Mouse (Mus musculus) hindbrain, embryonic 12.5 days (tissue): Measurements from ENCODE around the gene S1pr2. TPM values are rescaled to one million over a fixed set of nuclear protein-coding genes. Genes with fewer than 3 reads are reported as not detected.
A peak's percentile ranks its signal among the peaks of the same experiment; 100 is the strongest.

Experiments used
- ATAC-seq: fragments of 200-750 bp; cut with Nextera tagmentation; 2 replicates; pipeline ENCODE4 v1.8.0; 2017; ENCODE audit warnings: moderate TSS enrichment; ENCODE audit not compliant: low FRiP score
- H3K27ac ChIP-seq: fragments of 300-500 bp; sonication (generic); 2 replicates; pipeline ENCODE4 v1.5.1; 2016; ENCODE audit warnings: mild to moderate bottlenecking
- H3K27me3 ChIP-seq: fragments of 300-500 bp; sonication (generic); 2 replicates; pipeline ENCODE4 v1.6.1; 2016; ENCODE audit warnings: mild to moderate bottlenecking
- H3K36me3 ChIP-seq: fragments of 300-500 bp; sonication (generic); 2 replicates; pipeline ENCODE4 v1.6.1; 2016; ENCODE audit warnings: mild to moderate bottlenecking
- H3K4me1 ChIP-seq: fragments of 300-500 bp; sonication (generic); 2 replicates; pipeline ENCODE4 v1.6.1; 2016
- H3K4me2 ChIP-seq: fragments of 300-500 bp; sonication (generic); replicated peaks from 2 replicates; pipeline ENCODE4 v1.6.1; 2016; ENCODE audit warnings: mild to moderate bottlenecking
- H3K4me3 ChIP-seq: fragments of 300-500 bp; sonication (generic); 2 replicates; pipeline ENCODE4 v1.5.1; 2016; ENCODE audit warnings: mild to moderate bottlenecking
- H3K9ac ChIP-seq: fragments of 300-500 bp; sonication (generic); 2 replicates; pipeline ENCODE4 v1.6.1; 2016; ENCODE audit warnings: mild to moderate bottlenecking, moderate library complexity
- H3K9me3 ChIP-seq: fragments of 300-500 bp; sonication (generic); replicated peaks from 2 replicates; pipeline ENCODE4 v1.6.1; 2016; ENCODE audit warnings: mild to moderate bottlenecking
- WGBS: fragments of 180-500 bp; shearing (Covaris S2); methylation state at CpG from one replicate; pipeline ENCODE4 v1.1.7; 2016; 5-methylcytosine and 5-hydroxymethylcytosine counted together
- polyA plus RNA-seq: library from polyadenylated mRNA; unstranded; fragments of >200 nt; fragmentation: Nextera tagmentation; extraction: Ambion mirVana; gene quantifications from 2 replicates; pipeline ENCODE4 v1.2.1, GENCODE M21; 2016

Gene S1pr2
- 22.1 and 26.5 TPM in 2 replicates for polyA plus RNA-seq

DNA sequence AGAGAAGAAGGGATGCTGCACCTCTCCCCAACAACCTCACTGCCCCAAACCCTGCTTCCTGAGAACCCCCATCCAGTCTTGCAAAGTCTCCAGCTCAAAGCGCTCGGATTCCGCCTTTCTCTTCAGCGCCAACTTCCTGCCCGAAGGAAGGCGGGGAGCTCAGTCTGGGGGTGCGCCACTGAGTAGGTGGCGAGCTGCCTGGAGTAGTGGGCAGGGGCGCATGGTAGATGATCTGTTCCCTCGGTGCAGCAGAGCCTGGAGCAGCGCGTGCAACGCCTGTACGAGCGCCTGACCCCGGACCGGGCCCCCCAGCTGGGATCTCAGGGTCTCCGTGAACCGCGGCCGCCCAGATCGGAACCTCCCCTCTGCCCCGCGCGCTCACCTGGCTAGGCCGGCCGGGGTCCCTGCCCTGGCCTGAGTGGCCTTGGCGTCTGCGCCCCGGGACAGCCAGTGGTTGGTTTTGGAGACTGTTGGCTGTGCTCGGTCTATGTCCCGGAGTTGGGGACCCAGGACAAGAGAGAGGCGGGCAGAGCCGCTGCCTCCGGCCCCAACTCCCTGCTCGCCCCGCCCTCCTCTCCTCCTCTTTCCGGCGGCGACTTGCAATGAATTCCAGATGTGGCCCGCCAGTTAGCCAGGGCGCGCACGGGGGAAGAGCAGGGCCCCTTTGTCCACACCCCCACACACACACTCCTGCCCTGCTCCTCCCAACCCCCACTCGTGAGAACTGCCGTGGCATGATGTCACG lies at the start of gene S1pr2:
Gene S1pr2 (minus strand): TSS at position 566 of the 745 bp plus-strand sequence.
- peak; percentile 72 for ATAC-seq
- WGBS, result under 1% methylated on average over 36 of the region's 47 CpGs
- Histone ChIP-seq H3K4me3 (peak within 1 kb of the TSS; percentile 78), H3K27me3 (peaks cover 6% of the 10 kb centered on the region; the same call in 1 of the 2 replicates), H3K9ac (peak within 1 kb of the TSS; percentile 78), H3K36me3 (no peaks in the 10 kb centered on the region), H3K9me3 (no peaks in the 10 kb centered on the region), H3K4me2 (peak within 1 kb of the TSS; percentile 89), H3K27ac (peak within 1 kb of the TSS; percentile 80), H3K4me1 (peaks cover 36% of the 10 kb centered on the region)

DNA sequence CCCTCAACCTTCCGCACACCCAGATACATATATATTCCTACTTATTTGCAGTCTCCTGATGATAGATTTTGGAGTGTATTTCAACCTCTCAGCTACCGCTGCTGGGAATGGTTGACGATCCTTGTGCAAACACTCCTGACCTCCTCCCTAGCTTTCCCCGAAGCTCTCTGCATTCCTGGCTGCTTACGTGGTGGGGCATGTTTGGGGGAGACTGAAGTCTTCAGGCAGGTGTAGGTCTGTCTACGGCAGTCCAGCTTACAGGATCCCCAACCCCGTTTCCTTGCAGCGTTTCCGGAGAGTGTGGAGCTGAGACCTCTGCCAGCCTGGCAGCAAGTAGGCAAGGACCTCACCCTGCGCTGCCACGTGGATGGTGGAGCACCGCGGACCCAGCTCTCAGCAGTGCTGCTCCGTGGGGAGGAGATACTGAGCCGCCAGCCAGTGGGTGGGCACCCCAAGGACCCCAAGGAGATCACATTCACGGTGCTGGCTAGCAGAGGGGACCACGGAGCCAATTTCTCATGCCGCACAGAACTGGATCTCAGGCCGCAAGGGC lies 48.8 kb upstream of the S1pr2 start:
- H3K9me3 ChIP-seq, result no peaks in the 10 kb centered on the region
- no peak overlapping the region for H3K27ac ChIP-seq
- peaks cover 9% of the 10 kb centered on the region; the same call in 1 of the 2 replicates for H3K4me1 ChIP-seq
- WGBS, result 76% methylated on average over 19 of the region's 19 CpGs
- no peak for ATAC-seq
- no peaks in the 10 kb centered on the region for H3K36me3 ChIP-seq
- no peak overlapping the region for H3K9ac ChIP-seq
- no peak overlapping the region for H3K4me2 ChIP-seq
- H3K4me3 ChIP-seq, result no peak overlapping the region
- H3K27me3 ChIP-seq, result peaks cover 60% of the 10 kb centered on the region

DNA sequence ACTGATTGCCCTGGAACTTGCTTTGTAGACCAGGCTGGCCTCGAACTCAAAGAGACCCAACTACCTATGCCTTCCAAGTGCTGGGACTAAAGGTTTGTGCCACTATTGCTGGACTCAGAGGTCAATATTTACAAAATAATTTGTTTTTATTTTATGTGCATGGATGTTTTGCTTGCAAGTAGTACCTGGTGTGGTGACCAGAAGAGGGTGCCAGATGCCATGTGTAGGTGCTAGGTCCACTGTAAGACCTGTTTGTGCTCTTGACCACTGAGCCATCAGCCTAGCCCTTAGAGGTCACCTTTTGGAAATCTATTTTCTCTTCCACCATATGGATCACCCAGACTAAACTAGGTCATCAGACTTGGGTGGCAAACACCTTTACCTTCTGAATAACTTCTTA lies 46.1 kb upstream of the S1pr2 start:
- no peaks in the 10 kb centered on the region for H3K9me3 ChIP-seq
- no peak overlapping the region for H3K27ac ChIP-seq
- H3K9ac ChIP-seq, result no peak overlapping the region

DNA sequence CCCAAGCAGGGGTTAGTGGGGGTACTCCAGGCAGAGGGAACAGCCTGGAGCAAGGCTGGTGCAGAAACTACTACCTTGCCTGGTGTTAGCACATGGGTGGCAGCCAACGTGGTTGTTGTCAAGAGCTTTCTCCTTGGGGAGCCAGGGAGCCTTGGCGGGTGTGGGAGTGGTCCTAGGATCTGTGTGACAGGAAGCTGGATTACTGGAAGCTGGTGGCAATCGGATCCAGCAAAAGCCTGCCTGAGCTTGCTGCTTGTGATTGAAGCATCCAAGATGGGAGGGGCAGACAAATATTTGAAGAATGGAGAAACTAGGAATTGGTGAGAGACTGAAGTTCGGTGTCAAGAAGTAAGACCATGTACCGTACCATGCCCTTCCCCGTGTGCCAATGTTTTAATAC lies 45.7 kb upstream of the S1pr2 start:
- no peaks in the 10 kb centered on the region for H3K9me3 ChIP-seq
- H3K9ac ChIP-seq, result no peak overlapping the region
- no peak overlapping the region for H3K4me2 ChIP-seq
- no peak overlapping the region for H3K27ac ChIP-seq
- H3K27me3 ChIP-seq, result peaks cover 46% of the 10 kb centered on the region
- WGBS, result 65% methylated on average over 6 of the region's 6 CpGs
- no peak overlapping the region for H3K4me3 ChIP-seq
- H3K4me1 ChIP-seq, result no peaks in the 10 kb centered on the region
- ATAC-seq, result no peak
- H3K36me3 ChIP-seq, result no peaks in the 10 kb centered on the region

More for the DNA sequence above, 46.1 kb upstream of the S1pr2 start:
- WGBS, result 90% methylated on average over 1 of the region's 1 CpGs
- H3K4me1 ChIP-seq, result peaks cover under 1% of the 10 kb centered on the region; the same call in 1 of the 2 replicates
- H3K4me2 ChIP-seq, result no peak overlapping the region
- H3K27me3 ChIP-seq, result peaks cover 46% of the 10 kb centered on the region
- no peak for ATAC-seq
- no peak overlapping the region for H3K4me3 ChIP-seq
- H3K36me3 ChIP-seq, result no peaks in the 10 kb centered on the region

DNA sequence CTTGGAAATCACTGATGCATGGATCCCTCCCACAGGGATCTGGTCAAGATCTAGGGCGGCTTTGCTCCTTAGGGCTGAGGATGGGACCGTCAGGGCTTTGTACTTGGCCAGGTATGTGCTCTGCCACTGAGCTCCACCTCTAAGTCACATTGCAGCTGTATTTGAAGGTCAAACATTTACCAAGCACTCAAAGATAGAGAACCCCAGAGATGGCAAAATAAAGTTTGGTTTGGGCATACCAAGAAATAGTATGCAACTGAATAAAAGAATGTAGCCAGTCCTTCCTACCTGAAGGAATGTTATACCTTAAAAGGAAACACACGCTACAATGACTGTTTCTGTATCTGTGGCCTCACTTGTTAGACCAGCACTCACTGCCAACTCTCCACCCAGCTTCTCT lies 44.8 kb upstream of the S1pr2 start:
- Histone ChIP-seq H3K9ac (no peak overlapping the region), H3K27ac (no peak overlapping the region), H3K36me3 (no peaks in the 10 kb centered on the region), H3K4me1 (no peaks in the 10 kb centered on the region), H3K4me2 (no peak overlapping the region), H3K9me3 (no peaks in the 10 kb centered on the region), H3K27me3 (peaks cover 46% of the 10 kb centered on the region), H3K4me3 (no peak overlapping the region)
- ATAC-seq, result no peak
- WGBS, result 78% methylated on average over 3 of the region's 3 CpGs

DNA sequence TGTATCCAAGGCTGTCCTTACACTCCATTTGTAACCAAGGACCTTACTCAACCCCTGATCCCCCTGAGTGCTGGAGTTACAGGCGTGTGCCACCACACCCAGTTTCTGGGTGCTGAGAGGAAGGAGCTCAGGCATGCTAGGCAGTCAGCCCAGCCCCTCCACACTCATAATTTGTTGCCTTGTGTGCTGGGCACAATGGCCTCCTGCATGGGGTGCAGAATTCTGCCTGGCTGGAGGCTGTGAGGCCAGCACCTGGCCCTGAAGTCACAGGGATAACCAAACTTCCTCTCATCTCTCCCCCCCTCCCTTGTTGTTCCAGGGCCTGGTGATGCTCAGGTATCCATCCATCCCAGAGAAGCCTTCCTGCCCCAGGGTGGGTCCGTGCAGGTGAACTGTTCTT lies 42.0 kb upstream of the S1pr2 start:
- no peak overlapping the region for H3K4me2 ChIP-seq
- no peak overlapping the region for H3K9ac ChIP-seq
- WGBS, result 77% methylated on average over 2 of the region's 2 CpGs
- H3K27me3 ChIP-seq, result peaks cover 63% of the 10 kb centered on the region
- peaks cover 4% of the 10 kb centered on the region; the same call in 1 of the 2 replicates for H3K4me1 ChIP-seq
- H3K36me3 ChIP-seq, result no peaks in the 10 kb centered on the region
- H3K4me3 ChIP-seq, result no peak overlapping the region
- no peak for ATAC-seq
- H3K27ac ChIP-seq, result no peak overlapping the region
- H3K9me3 ChIP-seq, result no peaks in the 10 kb centered on the region; the same call in 1 of the 2 replicates

DNA sequence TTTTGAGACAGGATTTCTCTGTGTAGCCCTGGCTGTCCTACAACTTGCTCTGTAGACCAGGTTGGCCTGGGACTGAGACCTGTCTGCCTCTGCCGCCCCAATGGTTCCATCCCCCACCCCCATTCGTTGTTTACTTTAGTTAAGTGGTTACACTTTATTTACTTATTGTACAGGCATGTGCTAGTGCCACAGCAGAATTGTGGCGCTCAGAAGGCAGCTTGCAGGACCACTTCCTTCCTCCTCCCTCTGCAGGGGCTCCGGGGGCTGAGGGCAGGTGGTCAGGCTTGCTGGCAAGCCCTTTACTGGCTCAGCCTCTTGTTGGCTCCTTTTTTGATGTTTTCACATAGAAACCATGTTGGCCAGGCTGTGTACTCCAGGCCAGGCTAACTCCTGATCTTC lies 40.6 kb upstream of the S1pr2 start:
- 48% methylated on average over 4 of the region's 4 CpGs for WGBS
- Histone ChIP-seq H3K9me3 (no peaks in the 10 kb centered on the region; the same call in 1 of the 2 replicates), H3K4me2 (0 out of 2 replicates have a peak overlapping the region, but pooled peaks have one; percentile 3), H3K9ac (no peak overlapping the region), H3K27ac (no peak overlapping the region), H3K4me1 (peaks cover 4% of the 10 kb centered on the region; the same call in 1 of the 2 replicates), H3K4me3 (no peak overlapping the region), H3K27me3 (peaks cover 73% of the 10 kb centered on the region), H3K36me3 (no peaks in the 10 kb centered on the region)
- no peak for ATAC-seq

DNA sequence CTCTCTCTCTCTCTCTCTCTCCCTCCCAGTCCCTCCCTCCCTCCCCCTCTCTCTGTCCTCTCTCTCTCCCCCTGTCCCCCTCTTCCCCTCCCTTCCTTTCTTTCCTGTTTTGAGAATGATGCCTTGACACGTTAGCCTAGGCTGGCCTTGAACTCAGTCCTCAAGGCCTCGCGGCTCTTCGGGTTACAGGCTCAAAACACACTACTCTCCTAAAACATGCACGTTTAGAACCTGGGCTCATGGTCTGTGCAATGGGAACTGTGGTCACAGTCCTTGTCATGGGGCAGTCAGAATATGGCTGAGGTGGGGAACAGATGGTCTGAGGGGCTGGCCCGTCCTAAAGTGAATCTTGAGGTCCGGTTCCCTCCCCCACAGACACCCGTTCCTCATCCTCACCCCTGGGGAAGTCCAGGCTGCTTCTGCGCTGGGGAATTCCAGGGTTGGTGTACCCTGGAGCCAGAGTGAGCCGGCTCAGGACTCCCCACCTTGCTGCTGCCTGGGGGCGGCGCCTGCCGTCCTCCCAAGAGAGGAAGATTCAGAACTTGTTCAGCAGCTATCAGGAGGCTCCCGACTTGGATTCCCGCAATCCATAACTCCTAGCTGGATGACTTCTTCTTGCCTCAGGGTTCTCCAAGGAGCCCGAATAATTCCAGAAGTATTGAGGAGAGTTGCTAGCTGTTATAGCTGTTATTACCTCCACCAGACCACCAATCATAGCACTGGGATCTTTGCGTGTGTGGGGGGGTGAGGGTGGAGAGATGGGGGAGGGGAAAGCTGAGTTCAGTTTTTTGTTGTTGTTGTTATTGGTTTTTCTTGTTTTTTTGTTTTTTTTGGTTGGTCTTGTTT lies 40.0 kb upstream of the S1pr2 start:
- H3K9me3 ChIP-seq, result no peaks in the 10 kb centered on the region; the same call in 1 of the 2 replicates
- peaks cover 74% of the 10 kb centered on the region for H3K27me3 ChIP-seq
- H3K4me1 ChIP-seq, result peaks cover 4% of the 10 kb centered on the region; the same call in 1 of the 2 replicates
- H3K9ac ChIP-seq, result no peak overlapping the region
- 0 out of 2 replicates have a peak overlapping the region, but pooled peaks have one; percentile 21 for H3K4me3 ChIP-seq
- H3K4me2 ChIP-seq, result peak overlapping the region; percentile 44; the same call in 1 of the 2 replicates
- ATAC-seq, result no peak
- whole genome bisulfite sequencing, result 4% methylated on average over 17 of the region's 17 CpGs
- no peak overlapping the region for H3K27ac ChIP-seq
- no peaks in the 10 kb centered on the region for H3K36me3 ChIP-seq

DNA sequence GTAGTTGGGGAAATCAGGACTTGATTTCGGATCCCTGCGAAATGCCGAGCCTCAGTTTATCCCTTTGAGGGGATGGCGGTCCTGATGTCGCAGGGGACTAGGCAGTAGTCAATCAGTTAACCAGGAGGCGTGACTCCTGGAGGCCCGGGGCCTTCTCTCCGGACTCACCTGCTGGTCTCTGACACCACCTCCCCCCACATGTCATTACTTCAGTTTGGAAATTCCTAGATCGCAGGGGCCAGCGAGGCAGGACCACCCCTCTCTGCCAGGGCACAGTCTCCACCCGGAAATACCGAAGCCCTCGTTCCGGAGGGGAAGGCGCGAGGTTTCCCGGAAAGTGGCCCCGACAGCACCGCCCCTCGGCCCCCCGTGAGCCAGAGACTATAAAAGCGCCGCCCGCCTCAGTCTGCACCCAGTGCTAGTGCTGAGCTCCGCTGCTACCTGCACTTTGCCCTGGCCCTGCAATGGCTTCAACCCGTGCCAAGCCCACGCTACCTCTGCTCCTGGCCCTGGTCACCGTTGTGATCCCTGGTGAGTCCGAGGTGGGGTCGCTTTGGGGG lies 39.1 kb upstream of the S1pr2 start, which contains the start of gene Icam1:
Gene Icam1 (plus strand): TSS at position 415 of the 560 bp plus-strand sequence.
- H3K4me2 ChIP-seq, result peak within 1 kb of the TSS; percentile 44
- no peak within 1 kb of the TSS for H3K27ac ChIP-seq
- H3K4me3 ChIP-seq, result peak within 1 kb of the TSS; percentile 21
- peak within 1 kb of the TSS; percentile 38; the same call in 1 of the 2 replicates for H3K9ac ChIP-seq
- H3K36me3 ChIP-seq, result no peaks in the 10 kb centered on the region
- no peak for ATAC-seq
- H3K9me3 ChIP-seq, result no peaks in the 10 kb centered on the region; the same call in 1 of the 2 replicates
- H3K27me3 ChIP-seq, result peaks cover 73% of the 10 kb centered on the region
- H3K4me1 ChIP-seq, result peaks cover 4% of the 10 kb centered on the region; the same call in 1 of the 2 replicates
- WGBS, result under 1% methylated on average over 30 of the region's 30 CpGs

DNA sequence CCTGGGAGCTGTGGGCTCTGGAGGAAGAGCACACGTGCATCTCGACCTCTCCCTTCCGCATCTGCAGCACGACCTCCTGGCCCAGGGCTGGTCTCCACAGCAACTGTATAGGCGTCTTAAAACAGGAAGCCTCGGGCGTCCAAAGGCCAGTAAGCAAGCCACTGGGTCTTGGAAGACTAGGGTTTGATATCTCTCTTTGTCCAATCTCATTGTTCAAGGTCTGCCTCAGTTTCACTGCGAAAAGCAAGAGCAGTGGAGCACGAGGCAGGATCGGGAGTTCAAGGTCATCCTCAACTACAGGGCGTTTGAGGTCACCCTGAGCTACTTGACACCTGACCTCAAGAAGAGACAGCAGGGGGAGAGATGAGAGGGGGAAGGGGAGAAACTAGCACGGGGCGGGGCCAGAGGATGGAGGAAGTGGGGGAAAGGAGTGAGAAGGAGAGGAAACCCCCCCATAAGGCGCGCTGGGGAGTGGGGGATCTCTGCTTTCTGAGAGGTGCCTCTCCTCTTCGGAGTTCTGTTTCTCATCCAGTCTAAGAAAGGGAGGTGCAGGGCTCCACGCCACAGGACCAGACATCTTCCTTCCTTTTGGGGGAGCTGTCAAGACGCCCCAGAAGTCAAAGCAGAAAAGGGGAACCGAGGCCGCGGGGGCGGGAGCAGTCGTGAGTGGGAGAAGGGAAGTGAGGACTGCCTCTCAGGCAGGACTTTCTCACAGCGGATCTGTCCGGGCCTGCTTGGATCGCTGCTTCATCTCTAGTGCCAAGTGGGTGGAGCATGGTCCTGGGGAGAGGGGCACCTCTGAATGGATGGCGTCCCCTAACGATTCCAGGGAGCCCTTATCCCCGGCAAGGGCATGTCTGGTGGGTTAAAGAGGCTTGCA lies 38.4 kb upstream of the S1pr2 start:
- 2% methylated on average over 29 of the region's 29 CpGs for WGBS
- peak overlapping the region; percentile 21 for H3K4me3 ChIP-seq
- peaks cover 69% of the 10 kb centered on the region for H3K27me3 ChIP-seq
- ATAC-seq, result no peak
- peak overlapping the region; percentile 44 for H3K4me2 ChIP-seq
- no peak overlapping the region for H3K9ac ChIP-seq
- no peaks in the 10 kb centered on the region; the same call in 1 of the 2 replicates for H3K9me3 ChIP-seq
- H3K27ac ChIP-seq, result no peak overlapping the region
- H3K36me3 ChIP-seq, result no peaks in the 10 kb centered on the region
- peaks cover 4% of the 10 kb centered on the region; the same call in 1 of the 2 replicates for H3K4me1 ChIP-seq

DNA sequence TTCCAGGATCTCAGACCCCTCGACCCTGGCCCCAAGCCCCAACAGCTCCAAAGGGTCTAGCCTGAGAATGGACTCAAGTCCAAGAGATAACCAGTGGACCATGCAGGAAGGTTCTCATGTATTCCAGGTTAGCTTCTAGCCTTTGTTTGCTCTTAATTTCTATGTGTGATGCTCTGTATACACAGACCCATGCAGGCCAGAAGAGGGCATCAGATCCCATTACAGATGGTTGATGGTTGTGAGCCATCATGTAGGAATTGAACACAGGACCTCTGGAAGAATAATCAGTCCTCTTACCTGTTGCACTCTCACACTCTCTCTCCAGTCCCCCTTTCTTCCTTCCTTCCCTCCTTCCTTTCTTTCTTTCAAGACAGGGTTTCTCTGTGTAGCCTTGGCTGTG lies 35.8 kb upstream of the S1pr2 start:
- no peaks in the 10 kb centered on the region; the same call in 1 of the 2 replicates for H3K9me3 ChIP-seq
- H3K27ac ChIP-seq, result no peak overlapping the region
- no peak overlapping the region for H3K9ac ChIP-seq
- no peak for ATAC-seq
- H3K4me1 ChIP-seq, result peaks cover 4% of the 10 kb centered on the region; the same call in 1 of the 2 replicates
- H3K4me3 ChIP-seq, result no peak overlapping the region
- peaks cover 55% of the 10 kb centered on the region for H3K27me3 ChIP-seq
- 52% methylated on average over 1 of the region's 1 CpGs for WGBS
- H3K36me3 ChIP-seq, result peaks cover 22% of the 10 kb centered on the region
- no peak overlapping the region for H3K4me2 ChIP-seq
